Mouse (Mus musculus): ENCODE results near the gene Ctnnd1. TPM values are rescaled to one million over a fixed set of nuclear protein-coding genes. Genes with fewer than 3 reads are reported as not detected.

The Ctnnd1 gene
- polyA plus RNA-seq, 1 experiment from 2014 or later: 36.2 TPM

GRCm38 (mm10) chr2:84574130-84574529 is 76.4 kb downstream of the Ctnnd1 start:
- Histone ChIP-seq H3K4me1 (replicated peaks; ENCODE audit: control insufficient read depth, insufficient read depth, low read length) (no peaks in the 10 kb centered on the region), H3K27ac (ENCODE audit: low read depth, low read length) (no peak overlapping the region), H3K36me3 (ENCODE audit: control insufficient read depth, insufficient read depth, low read length) (no peaks in the 10 kb centered on the region), H3K9me3 (ENCODE audit: control insufficient read depth, low read length) (no peaks in the 10 kb centered on the region; the same call in 1 of the 2 replicates), H3K4me2 (ENCODE audit: low read depth, low read length, severe bottlenecking) (no peak overlapping the region), H3K4me3 (ENCODE audit: low read depth, low read length) (no peak overlapping the region), H3K9ac (ENCODE audit: low read length) (no peak overlapping the region), H3K27me3 (ENCODE audit: control insufficient read depth, insufficient read depth, low read length) (no peaks in the 10 kb centered on the region)
- no peak for ATAC-seq (replicated peaks; ENCODE audit: low FRiP score)
- WGBS: 94% methylated on average over 4 of the region's 4 CpGs
- no peak for DNase-seq (ENCODE audit: low spot score)

GRCm38 (mm10) chr2:84556888-84557514 is 93.6 kb downstream of the Ctnnd1 start:
- peak; percentile 23 for DNase-seq (ENCODE audit: low spot score)
- no peaks in the 10 kb centered on the region for H3K27me3 ChIP-seq (ENCODE audit: control insufficient read depth, insufficient read depth, low read length)
- no peak overlapping the region for H3K27ac ChIP-seq (ENCODE audit: low read depth, low read length)
- no peak overlapping the region for H3K9ac ChIP-seq (ENCODE audit: low read length)
- WGBS: 61% methylated on average over 10 of the region's 10 CpGs
- no peak overlapping the region for H3K4me2 ChIP-seq (ENCODE audit: low read depth, low read length, severe bottlenecking)
- no peaks in the 10 kb centered on the region for H3K36me3 ChIP-seq (ENCODE audit: control insufficient read depth, insufficient read depth, low read length)
- no peak for ATAC-seq (replicated peaks; ENCODE audit: low FRiP score)
- no peaks in the 10 kb centered on the region for H3K9me3 ChIP-seq (ENCODE audit: control insufficient read depth, low read length)
- H3K4me3 ChIP-seq (ENCODE audit: low read depth, low read length): no peak overlapping the region
- no peaks in the 10 kb centered on the region for H3K4me1 ChIP-seq (replicated peaks; ENCODE audit: control insufficient read depth, insufficient read depth, low read length)

- Histone ChIP-seq H3K4me3 (ENCODE audit: low read depth, low read length) (no peak overlapping the region), H3K4me2 (ENCODE audit: low read depth, low read length, severe bottlenecking) (no peak overlapping the region), H3K9ac (ENCODE audit: low read length) (no peak overlapping the region), H3K27me3 (ENCODE audit: control insufficient read depth, insufficient read depth, low read length) (no peaks in the 10 kb centered on the region), H3K36me3 (ENCODE audit: control insufficient read depth, insufficient read depth, low read length) (no peaks in the 10 kb centered on the region), H3K4me1 (replicated peaks; ENCODE audit: control insufficient read depth, insufficient read depth, low read length) (no peaks in the 10 kb centered on the region), H3K9me3 (ENCODE audit: control insufficient read depth, low read length) (no peaks in the 10 kb centered on the region), H3K27ac (ENCODE audit: low read depth, low read length) (no peak overlapping the region)
- WGBS: 85% methylated on average over 10 of the region's 10 CpGs
- DNase-seq (ENCODE audit: low spot score): no peak
- ATAC-seq (replicated peaks; ENCODE audit: low FRiP score): no peak
Measured at GRCm38 (mm10) chr2:84551390-84552100, 99.0 kb downstream of the Ctnnd1 start.

Other genes starting within 250 kb of the Ctnnd1 start
- gene Calcrl, start 225.4 kb downstream of the Ctnnd1 start, polyA plus RNA-seq (2014; fragmentation: Nextera tagmentation; extraction: Ambion mirVana): 13.3 and 14.1 TPM in 2 replicates
- 9.0 and 9.9 TPM in 2 replicates for gene Tfpi, start 174.0 kb downstream of the Ctnnd1 start, polyA plus RNA-seq (2014; fragmentation: Nextera tagmentation; extraction: Ambion mirVana)
- 0.36 and 0.77 TPM in 2 replicates for gene Btbd18, start 8.3 kb upstream of the Ctnnd1 start, polyA plus RNA-seq (2014; fragmentation: Nextera tagmentation; extraction: Ambion mirVana)
- gene Selenoh, start 20.0 kb upstream of the Ctnnd1 start, polyA plus RNA-seq (2014; fragmentation: Nextera tagmentation; extraction: Ambion mirVana): 494 and 502 TPM in 2 replicates
- not detected in 2 replicates for gene Gm28635, start 27.3 kb upstream of the Ctnnd1 start, polyA plus RNA-seq (2014; fragmentation: Nextera tagmentation; extraction: Ambion mirVana)
- gene Med19, start 27.6 kb upstream of the Ctnnd1 start, polyA plus RNA-seq (2014; fragmentation: Nextera tagmentation; extraction: Ambion mirVana): 68.3 and 69.2 TPM in 2 replicates
- gene Tmx2, start 28.4 kb upstream of the Ctnnd1 start, polyA plus RNA-seq (2014; fragmentation: Nextera tagmentation; extraction: Ambion mirVana): 177 and 184 TPM in 2 replicates
- 27.7 and 28.4 TPM in 2 replicates for gene Zdhhc5, start 64.4 kb upstream of the Ctnnd1 start, polyA plus RNA-seq (2014; fragmentation: Nextera tagmentation; extraction: Ambion mirVana)
- 44.5 and 45.1 TPM in 2 replicates for gene Clp1, start 76.6 kb upstream of the Ctnnd1 start, polyA plus RNA-seq (2014; fragmentation: Nextera tagmentation; extraction: Ambion mirVana)
- gene Ypel4, start 83.3 kb upstream of the Ctnnd1 start, polyA plus RNA-seq (2014; fragmentation: Nextera tagmentation; extraction: Ambion mirVana): 12.7 and 13.2 TPM in 2 replicates
- 3.7 and 4.3 TPM in 2 replicates for gene Gm19426, start 92.9 kb upstream of the Ctnnd1 start, polyA plus RNA-seq (2014; fragmentation: Nextera tagmentation; extraction: Ambion mirVana)
- 30.4 and 35.7 TPM in 2 replicates for gene Serping1, start 124.7 kb upstream of the Ctnnd1 start, polyA plus RNA-seq (2014; fragmentation: Nextera tagmentation; extraction: Ambion mirVana)
- 36.6 and 38.4 TPM in 2 replicates for gene Ube2l6, start 148.1 kb upstream of the Ctnnd1 start, polyA plus RNA-seq (2014; fragmentation: Nextera tagmentation; extraction: Ambion mirVana)
- not detected in 2 replicates for gene Smtnl1, start 171.9 kb upstream of the Ctnnd1 start, polyA plus RNA-seq (2014; fragmentation: Nextera tagmentation; extraction: Ambion mirVana)
- 43.0 and 43.4 TPM in 2 replicates for gene Timm10, start 176.2 kb upstream of the Ctnnd1 start, polyA plus RNA-seq (2014; fragmentation: Nextera tagmentation; extraction: Ambion mirVana)
- gene Slc43a1, start 188.1 kb upstream of the Ctnnd1 start, polyA plus RNA-seq (2014; fragmentation: Nextera tagmentation; extraction: Ambion mirVana): 22.0 and 27.5 TPM in 2 replicates
- gene Rtn4rl2, start 235.9 kb upstream of the Ctnnd1 start, polyA plus RNA-seq (2014; fragmentation: Nextera tagmentation; extraction: Ambion mirVana): 5.2 and 6.5 TPM in 2 replicates

Data from forebrain, embryonic 11.5 days (tissue).